Mouse (Mus musculus) gonadal fat pad, adult 2 months (tissue): ENCODE measurements around the gene Gm21904. TPM values are rescaled to one million over a fixed set of nuclear protein-coding genes. Genes with fewer than 3 reads are reported as not detected.
"Not testable (repeated sequence)": the region's sequence is repeated elsewhere in the genome, so short reads cannot be mapped to it uniquely, and the experiment has no call there.

Experiments used
- DNase-seq: peaks from one replicate; pipeline ENCODE4 v3.0.0-alpha.2; 2012; ENCODE audit warnings: low read depth
- polyA plus RNA-seq: library from polyadenylated mRNA; depleted of rRNA; stranded (reverse); fragments of >200 nt; gene quantifications from 2 replicates; pipeline ENCODE4 v1.2.3, GENCODE M21; 2012; rRNA removed

Gene Gm21904
- polyA plus RNA-seq = not detected in 2 replicates

DNA sequence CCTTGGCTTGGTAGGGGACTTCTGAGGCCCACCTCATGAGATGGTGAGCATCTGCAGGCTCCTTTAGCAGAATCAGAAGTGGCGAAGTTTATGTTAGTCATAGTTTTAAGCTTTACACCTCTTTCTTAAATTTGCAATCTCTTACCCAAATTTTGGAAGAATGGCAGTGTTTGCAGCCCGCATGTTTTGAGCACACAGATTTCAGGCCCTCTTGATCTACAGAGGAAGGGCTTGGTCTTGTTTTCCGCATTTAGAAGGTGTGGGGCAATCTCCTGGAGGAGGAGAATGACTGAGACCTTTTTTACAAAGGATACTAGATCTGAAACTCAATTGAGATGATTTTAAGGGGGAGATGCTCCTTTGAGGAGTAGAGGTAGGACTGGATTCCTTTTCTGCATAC is at the start of gene Gm21904:
Gm21904 (minus strand) TSS at position 101 of the 400 bp plus-strand sequence.
- not testable (repeated sequence) for DNase-seq

DNA sequence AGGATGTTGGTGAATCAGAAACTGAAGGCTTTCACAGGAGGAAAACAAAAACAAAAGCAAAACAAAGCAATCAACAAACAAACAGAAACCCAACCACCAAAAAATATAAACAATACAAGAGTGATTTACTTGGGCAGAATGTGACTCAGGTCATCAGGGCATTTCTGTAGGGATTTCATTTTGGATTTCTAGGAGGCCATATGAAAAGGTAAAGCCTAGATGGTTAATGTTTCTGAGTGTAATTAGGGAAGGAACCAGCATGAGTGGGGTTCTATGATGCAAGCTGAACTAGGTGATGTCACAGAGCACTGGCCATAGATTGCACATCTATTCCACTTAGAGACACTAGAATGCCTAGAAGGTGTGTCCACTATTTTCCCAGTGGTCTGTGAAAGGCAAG is 28.4 kb upstream of the Gm21904 start, which contains the start of the genes Gm20772 and Gm20831:
Gm20772 (plus strand) TSS at position 301 of the 400 bp plus-strand sequence.
Gm20831 (plus strand) TSS at position 301 of the 400 bp plus-strand sequence.
- DNase-seq = not testable (repeated sequence)

Other genes with a start within 250 kb of the Gm21904 start
- gene Gm20772, start 28.5 kb upstream of the Gm21904 start, polyA plus RNA-seq = not detected in 2 replicates
- not detected in 2 replicates for gene Gm20831, start 28.5 kb upstream of the Gm21904 start, polyA plus RNA-seq
- not detected in 2 replicates for gene Srsy, start 91.1 kb upstream of the Gm21904 start, polyA plus RNA-seq
- gene Gm21764, start 215.5 kb upstream of the Gm21904 start, polyA plus RNA-seq = not detected in 2 replicates
- gene Ssty1, start 242.8 kb upstream of the Gm21904 start, polyA plus RNA-seq = not detected in 2 replicates